Mouse (Mus musculus): ENCODE data around the gene Susd5.
"Not testable (repeated sequence)": the region's sequence is repeated elsewhere in the genome, so short reads cannot be mapped to it uniquely, and the experiment has no call there.

- TF ChIP-seq POLR2A (IDR thresholded peaks at IDR 0.05; ENCODE audit: borderline replicate concordance, control insufficient read depth, low read depth, low read length); CTCF (IDR thresholded peaks at IDR 0.05; ENCODE audit: control insufficient read depth, insufficient read depth, low read length): not testable (repeated sequence)
Measured at GRCm38 (mm10) chr9:114122862-114123261, 65.9 kb downstream of the Susd5 start.

Data from bone marrow, adult 2 months (tissue).